Comparison of ENCODE assay signal across 10 mouse cellular contexts in the genomic region with DNA sequence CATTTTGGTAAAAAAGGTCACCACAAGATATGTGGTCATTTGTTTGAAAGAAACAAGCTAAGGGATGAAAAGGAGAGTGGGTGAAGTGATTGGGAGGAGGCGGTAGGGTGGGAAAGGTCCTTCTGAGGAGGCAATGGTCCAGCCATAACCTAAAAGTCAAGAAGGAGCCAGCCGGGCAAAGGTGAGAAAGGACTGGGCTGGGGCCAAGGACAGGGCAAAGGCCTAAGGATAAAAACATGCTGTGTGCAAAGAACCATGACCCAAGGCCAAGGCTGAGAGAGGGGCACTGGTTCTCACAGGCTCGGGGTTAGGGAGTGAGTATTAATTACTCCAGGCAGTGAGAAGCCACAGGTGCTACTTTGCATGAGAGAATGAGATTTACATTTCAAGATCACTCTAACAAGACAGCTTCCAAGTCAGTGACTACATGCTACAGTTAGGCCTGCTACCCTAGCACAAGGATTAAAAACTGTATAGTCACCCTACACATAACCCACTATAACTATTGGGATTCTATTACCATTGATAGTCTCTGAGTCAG.
"Had no signal": no experiment of that assay in that cellular context is flagged by ENCODE, and none has a peak within 500 bp of the region (broad histone marks: within the 10 kb centered on the region; RNA-seq: fewer than 3 reads in every experiment).

No protein-coding gene starts in this region.

- DNase-seq: lung, adult 18-20 months; right cerebral cortex, adult 18-20 months; thymus, postnatal 14 days had no signal

- H3K36me3 ChIP-seq: intestine, embryonic 15.5 days; limb, embryonic 15.5 days; midbrain, embryonic 13.5 days; neural tube, embryonic 15.5 days had no signal

- H3K9me3 ChIP-seq: intestine, embryonic 15.5 days; limb, embryonic 15.5 days; midbrain, embryonic 13.5 days; neural tube, embryonic 15.5 days had no signal

- H3K9ac ChIP-seq: hindbrain, embryonic 14.5 days; intestine, embryonic 15.5 days; limb, embryonic 15.5 days; liver, embryonic 14.5 days; midbrain, embryonic 13.5 days; neural tube, embryonic 15.5 days had no signal

- H3K27ac ChIP-seq: hindbrain, embryonic 14.5 days; intestine, embryonic 15.5 days; limb, embryonic 15.5 days; liver, embryonic 14.5 days; midbrain, embryonic 13.5 days; neural tube, embryonic 15.5 days had no signal

- H3K4me2 ChIP-seq: hindbrain, embryonic 14.5 days; intestine, embryonic 15.5 days; limb, embryonic 15.5 days; midbrain, embryonic 13.5 days; neural tube, embryonic 15.5 days had no signal

- H3K4me1 ChIP-seq: intestine, embryonic 15.5 days had no signal

- ATAC-seq: intestine, embryonic 15.5 days; midbrain, embryonic 13.5 days had no signal

- H3K27me3 ChIP-seq: intestine, embryonic 15.5 days; limb, embryonic 15.5 days; midbrain, embryonic 13.5 days had no signal

- H3K4me3 ChIP-seq: intestine, embryonic 15.5 days; limb, embryonic 15.5 days; midbrain, embryonic 13.5 days; myocyte; neural tube, embryonic 15.5 days had no signal
